Mouse (Mus musculus): ENCODE results near the gene Trp63.

DNA sequence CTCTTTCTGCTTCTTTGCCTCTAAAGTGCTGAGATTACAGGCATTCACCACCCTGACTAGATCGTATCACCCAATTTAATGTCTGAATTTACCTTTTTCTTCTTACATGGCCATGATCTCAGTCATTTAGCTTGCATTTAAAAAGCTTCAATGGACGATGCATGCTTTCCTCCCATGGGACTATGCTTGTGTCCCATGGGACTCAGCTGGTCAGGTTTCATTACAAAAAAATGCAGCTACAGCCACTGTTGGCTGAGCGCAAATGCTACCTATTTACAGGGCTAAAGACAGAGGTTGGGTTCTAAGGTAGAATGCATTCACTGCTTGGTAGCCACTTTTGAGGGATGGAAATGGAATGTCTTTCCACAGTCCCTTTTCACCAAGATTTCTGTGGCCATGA lies 32.2 kb downstream of the Trp63 start:
- TF ChIP-seq CTCF (IDR thresholded peaks at IDR 0.05) = no peak
- TF ChIP-seq EP300 (IDR thresholded peaks at IDR 0.05) = no peak

All from lung, postnatal 0 days (tissue).